Mouse (Mus musculus) heart, postnatal 0 days (tissue): ENCODE measurements around the gene Fam240a. TPM values are rescaled to one million over a fixed set of nuclear protein-coding genes. Genes with fewer than 3 reads are reported as not detected.

Experiments
- ATAC-seq: fragments of 200-750 bp; cut with Nextera tagmentation; 2 replicates; pipeline ENCODE4 v1.8.0; 2017; ENCODE audit warnings: low read depth, moderate number of reproducible peaks, moderate library complexity; ENCODE audit not compliant: insufficient read depth
- DNase-seq: peaks from one replicate; pipeline ENCODE4 v3.0.0-alpha.2; 2016; ENCODE audit warnings: low spot score
- H3K27ac ChIP-seq: fragments of 300-500 bp; sonication (generic); 2 replicates; pipeline ENCODE4 v1.5.1; 2014; ENCODE audit warnings: low read depth, mild to moderate bottlenecking
- H3K27me3 ChIP-seq: fragments of 300-500 bp; sonication (generic); 2 replicates; pipeline ENCODE4 v1.6.1; 2014; ENCODE audit warnings: low read length, mixed read lengths; ENCODE audit not compliant: control insufficient read depth, insufficient read depth
- H3K36me3 ChIP-seq: fragments of 300-500 bp; sonication (generic); replicated peaks from 2 replicates; pipeline ENCODE4 v1.6.1; 2014; ENCODE audit warnings: low read length, mixed read lengths; ENCODE audit not compliant: control insufficient read depth, insufficient read depth
- H3K4me1 ChIP-seq: fragments of 300-500 bp; sonication (generic); 2 replicates; pipeline ENCODE4 v1.6.1; 2014; ENCODE audit warnings: antibody characterized with exemption; ENCODE audit not compliant: control insufficient read depth, insufficient read depth
- H3K4me2 ChIP-seq: fragments of 300-500 bp; sonication (generic); 2 replicates; pipeline ENCODE4 v1.6.1; 2014; ENCODE audit warnings: low read depth, mild to moderate bottlenecking, low read length, moderate library complexity
- H3K4me3 ChIP-seq: fragments of 300-500 bp; sonication (generic); 2 replicates; pipeline ENCODE4 v1.5.1; 2014; ENCODE audit warnings: low read depth, low read length
- H3K9ac ChIP-seq: fragments of 300-500 bp; sonication (generic); replicated peaks from 2 replicates; pipeline ENCODE4 v1.6.1; 2014; ENCODE audit warnings: low read depth, low read length, mixed read lengths
- H3K9me3 ChIP-seq: fragments of 300-500 bp; sonication (generic); replicated peaks from 2 replicates; pipeline ENCODE4 v1.6.1; 2016; ENCODE audit warnings: low read length; ENCODE audit not compliant: control insufficient read depth
- CTCF ChIP-seq: IDR thresholded peaks from 2 replicates; pipeline ENCODE4 v1.5.1; 2016; ENCODE audit warnings: antibody characterized with exemption, control low read depth, low read depth
- EP300 ChIP-seq: IDR thresholded peaks from 2 replicates; pipeline ENCODE4 v1.6.1; 2016; ENCODE audit warnings: antibody characterized with exemption, low read depth
- WGBS: fragments of 180-500 bp; shearing (Covaris S2); extraction: QIAGEN DNeasy Blood & Tissue Kit; methylation state at CpG from one replicate; pipeline ENCODE4 v1.1.7; 2014; 5-methylcytosine and 5-hydroxymethylcytosine counted together
- polyA plus RNA-seq: library from polyadenylated mRNA; unstranded; fragments of >200 nt; fragmentation: Nextera tagmentation; extraction: Ambion mirVana; gene quantifications from 2 replicates; pipeline ENCODE4 v1.2.1, GENCODE M21; 2015
- total RNA-seq: library from RNA; depleted of rRNA; stranded (reverse); fragments of >200 nt; gene quantifications from 2 replicates; pipeline ENCODE4 v1.2.3, GENCODE M21; 2014; ENCODE audit warnings: low replicate concordance

Gene Fam240a
- total and polyA plus RNA-seq, 2 experiments from 2014 or later, result not detected

GRCm38 (mm10) chr9:110896595-110896994, 20.1 kb downstream of the Fam240a start:
- ATAC-seq, result no peak

GRCm38 (mm10) chr9:110895994-110896393, 20.7 kb downstream of the Fam240a start:
- Histone ChIP-seq H3K27ac (no peak overlapping the region), H3K4me2 (no peak overlapping the region)
- 34% methylated on average over 7 of the region's 7 CpGs for WGBS

More at GRCm38 (mm10) chr9:110896595-110896994, 20.1 kb downstream of the Fam240a start:
- Histone ChIP-seq H3K4me2 (no peak overlapping the region), H3K9me3 (no peaks in the 10 kb centered on the region), H3K4me1 (no peaks in the 10 kb centered on the region), H3K9ac (no peak overlapping the region), H3K27ac (no peak overlapping the region), H3K27me3 (peaks cover 4% of the 10 kb centered on the region; the same call in 1 of the 2 replicates), H3K36me3 (0 out of 2 replicates have a peak, but pooled peaks cover 15% of the 10 kb centered on the region), H3K4me3 (no peak overlapping the region)
- TF ChIP-seq CTCF (no peak), EP300 (no peak)
- DNase-seq, result no peak
- 22% methylated on average over 6 of the region's 6 CpGs for WGBS

GRCm38 (mm10) chr9:110895507-110895906, 21.2 kb downstream of the Fam240a start:
- Histone ChIP-seq H3K4me1 (no peaks in the 10 kb centered on the region), H3K9me3 (no peaks in the 10 kb centered on the region), H3K4me2 (no peak overlapping the region), H3K4me3 (no peak overlapping the region), H3K36me3 (0 out of 2 replicates have a peak, but pooled peaks cover 15% of the 10 kb centered on the region), H3K9ac (no peak overlapping the region), H3K27ac (no peak overlapping the region), H3K27me3 (peaks cover 4% of the 10 kb centered on the region; the same call in 1 of the 2 replicates)
- no peak for TF ChIP-seq CTCF
- TF ChIP-seq EP300, result no peak
- ATAC-seq (no peak), DNase-seq (no peak)
- WGBS, result 50% methylated on average over 5 of the region's 5 CpGs

More at GRCm38 (mm10) chr9:110895994-110896393, 20.7 kb downstream of the Fam240a start:
- Histone ChIP-seq H3K36me3 (0 out of 2 replicates have a peak, but pooled peaks cover 15% of the 10 kb centered on the region), H3K9ac (no peak overlapping the region), H3K27me3 (peaks cover 4% of the 10 kb centered on the region; the same call in 1 of the 2 replicates), H3K4me3 (no peak overlapping the region), H3K4me1 (no peaks in the 10 kb centered on the region), H3K9me3 (no peaks in the 10 kb centered on the region)
- TF ChIP-seq EP300, result no peak
- TF ChIP-seq CTCF, result no peak
- ATAC-seq (no peak), DNase-seq (no peak)

- Histone ChIP-seq H3K9ac (no peak overlapping the region), H3K27me3 (peaks cover 4% of the 10 kb centered on the region; the same call in 1 of the 2 replicates), H3K9me3 (no peaks in the 10 kb centered on the region), H3K36me3 (0 out of 2 replicates have a peak, but pooled peaks cover 15% of the 10 kb centered on the region), H3K4me2 (no peak overlapping the region), H3K4me1 (peaks cover 7% of the 10 kb centered on the region), H3K4me3 (no peak overlapping the region), H3K27ac (no peak overlapping the region)
- no peak for DNase-seq
- ATAC-seq, result no peak
- WGBS, result 80% methylated on average over 10 of the region's 10 CpGs
- no peak for TF ChIP-seq EP300
- no peak for TF ChIP-seq CTCF
These were observed 23.2 kb downstream of the Fam240a start for GRCm38 (mm10) chr9:110893429-110893828.

- 65% methylated on average over 3 of the region's 3 CpGs for WGBS
- Histone ChIP-seq H3K4me1 (peaks cover 7% of the 10 kb centered on the region), H3K9ac (no peak overlapping the region), H3K4me3 (no peak overlapping the region), H3K27me3 (peaks cover 4% of the 10 kb centered on the region; the same call in 1 of the 2 replicates), H3K4me2 (no peak overlapping the region), H3K9me3 (no peaks in the 10 kb centered on the region), H3K36me3 (0 out of 2 replicates have a peak, but pooled peaks cover 15% of the 10 kb centered on the region), H3K27ac (no peak overlapping the region)
- ATAC-seq (no peak), DNase-seq (no peak)
- TF ChIP-seq EP300 (no peak), CTCF (no peak)
These were observed 24.1 kb downstream of the Fam240a start for GRCm38 (mm10) chr9:110892552-110892951.
